Mouse (Mus musculus): ENCODE measurements around the gene Fuca2.

Fuca2 gene

GRCm38 (mm10) chr10:13499331-13499730, at the start of gene Fuca2:
TSS of gene Fuca2 (plus strand) at chr10:13499540.
- 80% methylated on average over 2 of the region's 2 CpGs for WGBS

- WGBS, result 86% methylated on average over 6 of the region's 6 CpGs
Measured at GRCm38 (mm10) chr10:13451640-13452039, 47.7 kb upstream of the Fuca2 start.

- 57% methylated on average over 13 of the region's 13 CpGs for WGBS
Measured at GRCm38 (mm10) chr10:13453200-13453990, 45.9 kb upstream of the Fuca2 start.

GRCm38 (mm10) chr10:13464295-13464694, 35.0 kb upstream of the Fuca2 start:
- WGBS, result 83% methylated on average over 3 of the region's 3 CpGs

- WGBS, result 57% methylated on average over 5 of the region's 5 CpGs
Measured at GRCm38 (mm10) chr10:13466925-13467324, 32.4 kb upstream of the Fuca2 start.

- 82% methylated on average over 6 of the region's 6 CpGs for WGBS
Measured at GRCm38 (mm10) chr10:13468025-13468529, 31.3 kb upstream of the Fuca2 start.

- WGBS, result 80% methylated on average over 3 of the region's 3 CpGs
Measured at GRCm38 (mm10) chr10:13470236-13470635, 29.1 kb upstream of the Fuca2 start.

GRCm38 (mm10) chr10:13473287-13473832, 26.0 kb upstream of the Fuca2 start:
- 25% methylated on average over 17 of the region's 17 CpGs for WGBS

- under 1% methylated on average over 70 of the region's 71 CpGs for WGBS
Measured at GRCm38 (mm10) chr10:13473833-13474567, 25.3 kb upstream of the Fuca2 start, which contains the start of gene Phactr2. TSS of gene Phactr2 (minus strand) at chr10:13474412.

GRCm38 (mm10) chr10:13474568-13474955, 24.8 kb upstream of the Fuca2 start:
- 16% methylated on average over 10 of the region's 10 CpGs for WGBS

- 39% methylated on average over 7 of the region's 7 CpGs for whole genome bisulfite sequencing
Measured at GRCm38 (mm10) chr10:13475121-13475520, 24.2 kb upstream of the Fuca2 start.

GRCm38 (mm10) chr10:13479341-13479740, 20.0 kb upstream of the Fuca2 start:
- 79% methylated on average over 6 of the region's 6 CpGs for WGBS

- WGBS, result 61% methylated on average over 4 of the region's 4 CpGs
Measured at GRCm38 (mm10) chr10:13485958-13486357, 13.4 kb upstream of the Fuca2 start.

- 78% methylated on average over 6 of the region's 6 CpGs for WGBS
Measured at GRCm38 (mm10) chr10:13489671-13490070, 9.7 kb upstream of the Fuca2 start.

- WGBS, result 93% methylated on average over 9 of the region's 9 CpGs
Measured at GRCm38 (mm10) chr10:13493978-13494686, 5.2 kb upstream of the Fuca2 start.

- WGBS, result 71% methylated on average over 3 of the region's 3 CpGs
Measured at GRCm38 (mm10) chr10:13496315-13496714, 3.0 kb upstream of the Fuca2 start.

GRCm38 (mm10) chr10:13500473-13500872, 1.1 kb downstream of the Fuca2 start:
- WGBS, result 48% methylated on average over 9 of the region's 9 CpGs

GRCm38 (mm10) chr10:13500938-13501496, 1.7 kb downstream of the Fuca2 start:
- WGBS, result under 1% methylated on average over 30 of the region's 30 CpGs

GRCm38 (mm10) chr10:13501533-13501932, 2.2 kb downstream of the Fuca2 start:
- 30% methylated on average over 4 of the region's 4 CpGs for WGBS

- WGBS, result 73% methylated on average over 8 of the region's 8 CpGs
Measured at GRCm38 (mm10) chr10:13502371-13502770, 3.0 kb downstream of the Fuca2 start.

- WGBS, result 77% methylated on average over 4 of the region's 4 CpGs
Measured at GRCm38 (mm10) chr10:13521857-13522256, 22.5 kb downstream of the Fuca2 start.
